Mouse (Mus musculus): Measurements from ENCODE around the gene Tnf.

GRCm38 (mm10) chr17:35196321-35196641, 5.5 kb downstream of the Tnf start:
- TF ChIP-seq CTCF (IDR thresholded peaks at IDR 0.05; ENCODE audit: insufficient read depth, low read depth, low read length) = no peak
- no peak for TF ChIP-seq POLR2A (IDR thresholded peaks at IDR 0.05; ENCODE audit: insufficient read depth, low read depth, low read length)

Measured in olfactory bulb, adult 2 months (tissue).